In the genomic region with DNA sequence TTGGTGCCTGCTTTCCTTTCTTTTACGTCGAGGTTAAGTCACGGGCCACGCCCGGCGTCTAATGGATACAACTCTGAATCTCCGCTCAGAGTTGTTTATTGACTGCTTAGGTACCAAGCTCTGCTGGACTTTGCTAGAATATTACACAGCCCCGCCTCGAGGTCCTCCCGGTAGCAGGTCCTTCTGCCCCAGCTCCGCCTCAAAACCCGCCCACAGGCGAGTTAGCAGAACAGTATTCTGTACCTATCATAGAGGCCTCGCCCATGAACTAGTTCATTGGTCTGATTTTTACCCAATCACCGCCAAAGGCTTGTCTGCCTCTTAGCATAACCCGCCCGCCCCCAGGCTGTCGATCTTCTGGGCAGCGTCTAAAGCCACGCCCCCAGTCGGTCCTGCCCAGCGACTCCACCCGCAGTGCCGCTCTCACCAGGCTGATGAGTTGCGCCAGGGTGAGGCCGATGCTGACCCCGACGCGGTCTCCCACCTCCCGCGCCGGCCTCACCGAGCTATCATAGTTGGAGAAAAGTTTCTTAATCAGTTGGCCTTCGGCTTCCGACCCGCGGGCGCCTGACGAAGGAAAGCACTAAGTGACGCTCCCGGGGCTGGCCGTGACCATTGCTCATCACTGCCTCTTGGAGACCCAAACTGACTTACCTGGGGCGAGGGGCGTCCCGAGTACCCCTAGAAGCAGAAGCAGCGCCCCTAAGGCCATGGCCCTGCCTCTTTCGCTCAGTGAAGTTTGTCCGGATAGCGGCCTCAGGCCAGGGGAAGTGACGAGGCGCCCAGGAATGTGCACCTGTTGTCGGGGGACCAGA, we compare ENCODE assay signal across 8 mouse cellular contexts. TPM values are rescaled to one million over a fixed set of nuclear protein-coding genes. Genes with fewer than 3 reads are reported as not detected.
DNase-seq lines count a peak whose midpoint lies in the region; ATAC-seq and TF ChIP-seq lines count a peak whose summit lies in the region.

A gene (minus strand): TSS at position 776 of the 815 bp plus-strand sequence.

- peak within 1 kb of the TSS; percentile 61 for H3K9ac ChIP-seq in embryonic facial prominence, embryonic 13.5 days
- H3K9ac ChIP-seq in limb, embryonic 12.5 days (replicated peaks) = peak within 1 kb of the TSS; percentile 37
- peak within 1 kb of the TSS; percentile 25 for H3K9ac ChIP-seq in midbrain, embryonic 15.5 days

- 3% methylated on average over 52 of the region's 52 CpGs for WGBS in embryonic facial prominence, embryonic 13.5 days
- 1% methylated on average over 52 of the region's 52 CpGs for WGBS in kidney, adult 2 months
- 2% methylated on average over 52 of the region's 52 CpGs for WGBS in limb, embryonic 12.5 days
- WGBS in midbrain, embryonic 15.5 days = 2% methylated on average over 52 of the region's 52 CpGs

- H3K27ac ChIP-seq in embryonic facial prominence, embryonic 13.5 days = no peak within 1 kb of the TSS; the same call in 1 of the 2 replicates
- peak within 1 kb of the TSS; percentile 39; the same call in 1 of the 2 replicates for H3K27ac ChIP-seq in kidney, adult 2 months (ENCODE audit: insufficient read depth, low read depth, low read length)
- peak within 1 kb of the TSS; percentile 70; the same call in 1 of the 2 replicates for H3K27ac ChIP-seq in limb, embryonic 12.5 days
- H3K27ac ChIP-seq in midbrain, embryonic 15.5 days = no peak within 1 kb of the TSS

- TF ChIP-seq POLR2A in kidney, adult 2 months (IDR thresholded peaks at IDR 0.05; ENCODE audit: low read depth, low read length) = no peak

- peak within 1 kb of the TSS; percentile 48 for H3K4me3 ChIP-seq in embryonic facial prominence, embryonic 13.5 days
- H3K4me3 ChIP-seq in kidney, adult 2 months (ENCODE audit: insufficient read depth, low read depth, low read length) = peak within 1 kb of the TSS; percentile 56
- peak within 1 kb of the TSS; percentile 49 for H3K4me3 ChIP-seq in limb, embryonic 12.5 days (replicated peaks)
- H3K4me3 ChIP-seq in midbrain, embryonic 15.5 days = peak within 1 kb of the TSS; percentile 43

- peaks cover 21% of the 10 kb centered on the region for H3K4me1 ChIP-seq in embryonic facial prominence, embryonic 13.5 days
- H3K4me1 ChIP-seq in kidney, adult 2 months (ENCODE audit: control insufficient read depth, insufficient read depth, low read length) = no peaks in the 10 kb centered on the region
- H3K4me1 ChIP-seq in limb, embryonic 12.5 days (replicated peaks) = peaks cover 19% of the 10 kb centered on the region
- peaks cover 21% of the 10 kb centered on the region for H3K4me1 ChIP-seq in midbrain, embryonic 15.5 days

- DNase-seq in 3T3-L1 (ENCODE audit: low read depth, low spot score) = peak; percentile 98
- DNase-seq in adrenal gland, postnatal 36 days = peak; percentile 97
- peak; percentile 94 to 99 for DNase-seq in heart, adult 18-20 months
- DNase-seq in kidney, adult 2 months = peak; percentile 99
- peak; percentile 87 to 89 for DNase-seq in spleen, postnatal 14 days (ENCODE audit: low spot score in 2 of 2)

- H3K27me3 ChIP-seq in embryonic facial prominence, embryonic 13.5 days = peaks cover 58% of the 10 kb centered on the region
- no peaks in the 10 kb centered on the region for H3K27me3 ChIP-seq in kidney, adult 2 months (replicated peaks; ENCODE audit: control insufficient read depth, insufficient read depth, low read length)
- peaks cover 68% of the 10 kb centered on the region for H3K27me3 ChIP-seq in limb, embryonic 12.5 days
- peaks cover 14% of the 10 kb centered on the region; the same call in 1 of the 2 replicates for H3K27me3 ChIP-seq in midbrain, embryonic 15.5 days (replicated peaks)

- no peak for TF ChIP-seq CTCF in kidney, adult 2 months (conservative IDR thresholded peaks at IDR 0.05; ENCODE audit: insufficient read depth, insufficient read length, low read depth, low read length)

- no peaks in the 10 kb centered on the region for H3K9me3 ChIP-seq in embryonic facial prominence, embryonic 13.5 days
- no peaks in the 10 kb centered on the region for H3K9me3 ChIP-seq in limb, embryonic 12.5 days
- H3K9me3 ChIP-seq in midbrain, embryonic 15.5 days = no peaks in the 10 kb centered on the region

- no peaks in the 10 kb centered on the region; the same call in 1 of the 2 replicates for H3K36me3 ChIP-seq in embryonic facial prominence, embryonic 13.5 days
- H3K36me3 ChIP-seq in kidney, adult 2 months (ENCODE audit: control insufficient read depth, insufficient read depth, low read length) = no peaks in the 10 kb centered on the region
- no peaks in the 10 kb centered on the region for H3K36me3 ChIP-seq in limb, embryonic 12.5 days
- H3K36me3 ChIP-seq in midbrain, embryonic 15.5 days (replicated peaks) = no peaks in the 10 kb centered on the region

- ATAC-seq in embryonic facial prominence, embryonic 13.5 days (ENCODE audit: insufficient number of reproducible peaks, insufficient read depth, low FRiP score, low TSS enrichment, low read depth) = peak; percentile 92
- peak; percentile 93 for ATAC-seq in limb, embryonic 12.5 days (ENCODE audit: insufficient number of reproducible peaks, insufficient read depth, low FRiP score, low TSS enrichment, low read depth)
- peak; percentile 90 for ATAC-seq in midbrain, embryonic 15.5 days (replicated peaks)

- H3K4me2 ChIP-seq in embryonic facial prominence, embryonic 13.5 days = peak within 1 kb of the TSS; percentile 94
- H3K4me2 ChIP-seq in limb, embryonic 12.5 days = peak within 1 kb of the TSS; percentile 80
- peak within 1 kb of the TSS; percentile 75 for H3K4me2 ChIP-seq in midbrain, embryonic 15.5 days

RNA-seq across cellular contexts. Expression of the gene that starts here (rescaled TPM):
- total RNA-seq in adrenal gland, postnatal 36 days (2021) = 1 to 10 TPM; 1.1 to 1.8 TPM
- polyA plus RNA-seq in embryonic facial prominence, embryonic 13.5 days (2015; fragmentation: Nextera tagmentation; extraction: Ambion mirVana) = 5.4 and 5.7 TPM in 2 replicates
- 1 to 10 TPM; 2.0 to 4.6 TPM for total RNA-seq in heart, adult 18-20 months (2021)
- polyA plus RNA-seq in kidney, adult 2 months (2012; rRNA removed) = 11.9 and 14.3 TPM in 2 replicates
- polyA plus RNA-seq in limb, embryonic 12.5 days (2016; fragmentation: Nextera tagmentation; extraction: Ambion mirVana) = 15.4 and 17.1 TPM in 2 replicates
- 0.98 and 1.2 TPM in 2 replicates for polyA plus RNA-seq in midbrain, embryonic 15.5 days (2015; fragmentation: Nextera tagmentation; extraction: Ambion mirVana)

Comparison
In these comparisons a context has a peak if more than half of its experiments do, and no peak if none do; other contexts are left out.
1. H3K27ac ChIP-seq: peak in kidney, adult 2 months (single experiment) and limb, embryonic 12.5 days (single experiment); none in embryonic facial prominence, embryonic 13.5 days (single experiment) and midbrain, embryonic 15.5 days (single experiment).
2. Peak in every context shown above with its lines, with median percentiles within 50 percentile points of each other: DNase-seq, ATAC-seq, H3K4me2 ChIP-seq, H3K4me3 ChIP-seq and H3K9ac ChIP-seq.